In the genomic region with DNA sequence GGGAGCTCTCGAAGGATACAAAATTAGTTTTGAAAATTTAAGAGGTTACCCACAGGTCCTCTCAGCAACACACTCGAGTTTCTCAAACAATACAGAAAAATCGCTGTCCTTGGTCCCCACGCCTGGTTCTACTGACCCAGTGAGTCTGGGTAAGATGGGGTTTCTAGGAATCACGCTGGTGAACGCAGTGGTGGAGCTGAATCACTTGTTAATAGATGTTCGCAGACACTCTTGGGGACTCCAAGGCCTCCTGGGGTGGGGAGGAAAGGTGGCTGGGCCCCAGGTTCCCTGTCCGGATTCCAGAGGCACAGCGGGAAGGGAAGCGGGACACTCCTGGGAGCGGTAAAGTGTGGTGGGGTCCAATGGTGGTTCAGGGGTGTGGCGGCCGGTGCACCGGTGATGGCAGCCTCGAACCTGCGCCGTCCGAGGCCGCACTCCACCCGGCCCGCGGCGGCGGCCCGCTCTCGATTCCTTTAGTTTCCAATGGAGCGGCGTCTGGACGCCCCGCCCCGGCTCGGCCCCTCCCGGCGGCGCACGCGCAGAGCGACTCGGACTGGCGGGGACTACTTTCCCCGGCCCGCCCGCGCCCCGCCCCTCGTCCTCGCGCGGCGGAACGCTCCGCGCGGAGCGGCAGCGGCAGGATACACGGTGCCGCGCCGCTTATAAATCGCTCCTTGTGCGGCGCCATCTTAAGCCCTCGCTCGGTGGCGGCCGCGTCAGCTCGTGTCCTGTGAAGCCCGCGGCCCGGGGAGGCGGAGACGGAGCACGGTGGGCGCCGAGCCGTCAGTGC, we compare ENCODE assay signal across 8 mouse cellular contexts. TPM values are rescaled to one million over a fixed set of nuclear protein-coding genes. Genes with fewer than 3 reads are reported as not detected.
DNase-seq lines count a peak whose midpoint lies in the region; ATAC-seq lines count a peak whose summit lies in the region.

No protein-coding gene starts in this region.

- peak; percentile 84 for ATAC-seq in frontal cortex, adult (ENCODE audit: low TSS enrichment)
- peak; percentile 89 for ATAC-seq in lung, embryonic 16.5 days (ENCODE audit: low read depth)

- peak overlapping the region; percentile 76 for H3K4me3 ChIP-seq in hindbrain, embryonic 10.5 days
- peak overlapping the region; percentile 90 for H3K4me3 ChIP-seq in lung, embryonic 16.5 days (ENCODE audit: low read length)

- peaks cover 51% of the 10 kb centered on the region for H3K4me1 ChIP-seq in hindbrain, embryonic 10.5 days (replicated peaks)
- peaks cover 28% of the 10 kb centered on the region for H3K4me1 ChIP-seq in lung, embryonic 16.5 days (replicated peaks; ENCODE audit: control insufficient read depth, insufficient read depth, low read length)

- no peaks in the 10 kb centered on the region for H3K9me3 ChIP-seq in hindbrain, embryonic 10.5 days
- H3K9me3 ChIP-seq in lung, embryonic 16.5 days (ENCODE audit: control insufficient read depth, low read length), result no peaks in the 10 kb centered on the region

- H3K36me3 ChIP-seq in hindbrain, embryonic 10.5 days, result peaks cover 8% of the 10 kb centered on the region
- no peaks in the 10 kb centered on the region for H3K36me3 ChIP-seq in lung, embryonic 16.5 days (ENCODE audit: control insufficient read depth, insufficient read depth, low read length)

- peak overlapping the region; percentile 93 for H3K9ac ChIP-seq in lung, embryonic 16.5 days (ENCODE audit: low read length)

- H3K4me2 ChIP-seq in lung, embryonic 16.5 days (ENCODE audit: low read depth, low read length), result peak overlapping the region; percentile 53

- H3K27ac ChIP-seq in hindbrain, embryonic 10.5 days, result peak overlapping the region; percentile 97
- H3K27ac ChIP-seq in lung, embryonic 16.5 days (ENCODE audit: low read length), result peak overlapping the region; percentile 95

- no peaks in the 10 kb centered on the region for H3K27me3 ChIP-seq in hindbrain, embryonic 10.5 days (ENCODE audit: insufficient read depth, poor library complexity, severe bottlenecking)
- no peaks in the 10 kb centered on the region for H3K27me3 ChIP-seq in lung, embryonic 16.5 days (ENCODE audit: control insufficient read depth, insufficient read depth, low read depth, low read length)

- 4% methylated on average over 76 of the region's 78 CpGs for WGBS in hindbrain, embryonic 10.5 days
- 6% methylated on average over 52 of the region's 78 CpGs for WGBS in lung, embryonic 16.5 days

- DNase-seq in Muller cell, postnatal 12 days (ENCODE audit: inconsistent ontology term), result peak; percentile 98
- peak; percentile 97 for DNase-seq in cerebellum, adult 9-10 months
- DNase-seq in hindbrain, embryonic 10.5 days (ENCODE audit: low spot score), result peak; percentile 96
- peak; percentile 95 for DNase-seq in layer of hippocampus, adult 9-11 months
- DNase-seq in ovary, postnatal 10 days (ENCODE audit: low spot score), result peak; percentile 95
- peak; percentile 97 for DNase-seq in thymus, postnatal 0 days (ENCODE audit: low spot score)

RNA-seq across cellular contexts. Expression of a gene that starts 4.0 kb away (rescaled TPM):
- polyA plus RNA-seq in hindbrain, embryonic 10.5 days (2016; fragmentation: Nextera tagmentation; extraction: Ambion mirVana), result 496 and 622 TPM in 2 replicates
- 523 and 564 TPM in 2 replicates for polyA plus RNA-seq in lung, embryonic 16.5 days (2015; fragmentation: Nextera tagmentation; extraction: Ambion mirVana)
- polyA plus RNA-seq in thymus, postnatal 0 days (2015; fragmentation: Nextera tagmentation; extraction: Ambion mirVana), result 217 and 220 TPM in 2 replicates

Comparison
In these comparisons a context has a peak if more than half of its experiments do, and no peak if none do; other contexts are left out.
1. Peak in every context shown above with its lines: DNase-seq, ATAC-seq, H3K4me3 ChIP-seq and H3K27ac ChIP-seq.